Mouse (Mus musculus): ENCODE measurements at regions not wholly inside any gene's neighbourhood (a gene's known extent, or its start where the extent isn't known, plus 50 kb on each side); places are given as distances from the start of the nearest gene placed in this dataset.
A peak's percentile ranks its signal among the peaks of the same experiment; 100 is the strongest.

GRCm38 (mm10) chr17:4265471-4265870 is 569.4 kb upstream of the Nox3 start:
- 51% methylated on average over 6 of the region's 6 CpGs for WGBS
- DNase-seq, result peak; percentile 23

DNA sequence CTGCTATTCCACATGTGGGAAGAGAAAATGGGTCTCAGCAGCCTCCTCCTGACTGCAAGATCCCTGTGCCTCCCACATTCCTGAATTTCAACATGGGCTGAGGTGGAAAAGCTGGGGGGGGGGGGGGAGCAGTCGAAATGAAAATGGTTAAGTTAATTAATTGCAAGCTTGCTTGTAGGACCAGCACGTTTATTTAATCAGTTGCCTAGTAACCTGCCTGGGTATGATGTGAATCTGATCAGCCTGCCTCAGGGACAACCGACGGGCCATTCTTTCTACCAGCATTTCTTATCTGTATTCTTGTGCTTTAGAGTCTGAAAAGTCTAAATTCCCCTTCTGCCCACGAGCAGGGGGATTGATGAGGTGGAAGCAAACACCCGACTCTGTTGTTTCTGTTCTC is 569.9 kb upstream of the Nox3 start:
- DNase-seq, result peak; percentile 45
- ATAC-seq (ENCODE audit: low FRiP score, low TSS enrichment), result no peak
- no peak overlapping the region for H3K9ac ChIP-seq (replicated peaks; ENCODE audit: low read length)
- peaks cover 19% of the 10 kb centered on the region for H3K4me1 ChIP-seq (ENCODE audit: control insufficient read depth, insufficient read depth, low read length)
- H3K9me3 ChIP-seq (ENCODE audit: control insufficient read depth, low read length), result no peaks in the 10 kb centered on the region
- H3K27me3 ChIP-seq (ENCODE audit: control insufficient read depth, insufficient read depth, low read length), result no peaks in the 10 kb centered on the region
- H3K36me3 ChIP-seq (ENCODE audit: control insufficient read depth, insufficient read depth, low read length), result no peaks in the 10 kb centered on the region
- H3K4me3 ChIP-seq (replicated peaks; ENCODE audit: low read depth, low read length), result no peak overlapping the region
- no peak overlapping the region for H3K4me2 ChIP-seq (ENCODE audit: low read length)
- 4% methylated on average over 6 of the region's 6 CpGs for WGBS
- H3K27ac ChIP-seq (replicated peaks; ENCODE audit: low read depth, low read length), result peak overlapping the region; percentile 32; the same call in 1 of the 2 replicates

More at GRCm38 (mm10) chr17:4265471-4265870, 569.4 kb upstream of the Nox3 start:
- Histone ChIP-seq H3K27ac (replicated peaks; ENCODE audit: low read depth, low read length) (peak overlapping the region; percentile 32; the same call in 1 of the 2 replicates), H3K4me1 (ENCODE audit: control insufficient read depth, insufficient read depth, low read length) (peaks cover 19% of the 10 kb centered on the region), H3K4me2 (ENCODE audit: low read length) (no peak overlapping the region), H3K36me3 (ENCODE audit: control insufficient read depth, insufficient read depth, low read length) (no peaks in the 10 kb centered on the region), H3K27me3 (ENCODE audit: control insufficient read depth, insufficient read depth, low read length) (no peaks in the 10 kb centered on the region), H3K4me3 (replicated peaks; ENCODE audit: low read depth, low read length) (no peak overlapping the region), H3K9me3 (ENCODE audit: control insufficient read depth, low read length) (no peaks in the 10 kb centered on the region), H3K9ac (replicated peaks; ENCODE audit: low read length) (no peak overlapping the region)
- no peak for ATAC-seq (ENCODE audit: low FRiP score, low TSS enrichment)

DNA sequence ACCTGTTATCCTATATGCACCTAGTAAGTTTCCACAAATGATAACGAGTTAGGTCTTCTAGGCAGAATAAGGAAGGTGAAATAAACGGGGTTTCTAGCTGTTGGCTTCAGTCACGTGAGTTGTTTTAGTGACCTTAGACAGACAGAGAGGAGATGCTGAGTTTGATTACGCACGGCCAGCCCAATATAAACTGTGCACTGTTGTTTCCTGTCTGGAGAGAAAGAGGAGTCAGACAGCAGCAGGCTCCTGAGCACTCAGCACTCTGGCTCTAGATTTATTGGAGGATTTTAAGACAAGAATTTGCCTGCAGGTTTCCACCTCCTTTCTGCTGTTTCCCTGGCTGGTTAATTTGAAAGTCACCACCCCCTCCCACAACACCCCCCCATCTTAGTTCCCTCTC is 570.4 kb upstream of the Nox3 start:
- Histone ChIP-seq H3K4me1 (ENCODE audit: control insufficient read depth, insufficient read depth, low read length) (peaks cover 19% of the 10 kb centered on the region), H3K27ac (replicated peaks; ENCODE audit: low read depth, low read length) (0 out of 2 replicates have a peak overlapping the region, but pooled peaks have one; percentile 32), H3K4me2 (ENCODE audit: low read length) (no peak overlapping the region), H3K36me3 (ENCODE audit: control insufficient read depth, insufficient read depth, low read length) (no peaks in the 10 kb centered on the region), H3K9ac (replicated peaks; ENCODE audit: low read length) (no peak overlapping the region), H3K4me3 (replicated peaks; ENCODE audit: low read depth, low read length) (no peak overlapping the region), H3K9me3 (ENCODE audit: control insufficient read depth, low read length) (no peaks in the 10 kb centered on the region), H3K27me3 (ENCODE audit: control insufficient read depth, insufficient read depth, low read length) (no peaks in the 10 kb centered on the region)
- DNase-seq (peak; percentile 22), ATAC-seq (ENCODE audit: low FRiP score, low TSS enrichment) (no peak)
- 59% methylated on average over 5 of the region's 5 CpGs for whole genome bisulfite sequencing

- H3K4me3 ChIP-seq (replicated peaks; ENCODE audit: low read depth, low read length), result no peak overlapping the region
- no peak overlapping the region for H3K4me2 ChIP-seq (ENCODE audit: low read length)
- H3K27ac ChIP-seq (replicated peaks; ENCODE audit: low read depth, low read length), result no peak overlapping the region
- no peaks in the 10 kb centered on the region for H3K9me3 ChIP-seq (ENCODE audit: control insufficient read depth, low read length)
- no peak for DNase-seq
- no peak overlapping the region for H3K9ac ChIP-seq (replicated peaks; ENCODE audit: low read length)
- H3K36me3 ChIP-seq (ENCODE audit: control insufficient read depth, insufficient read depth, low read length), result no peaks in the 10 kb centered on the region
- peaks cover 19% of the 10 kb centered on the region for H3K4me1 ChIP-seq (ENCODE audit: control insufficient read depth, insufficient read depth, low read length)
- no peaks in the 10 kb centered on the region for H3K27me3 ChIP-seq (ENCODE audit: control insufficient read depth, insufficient read depth, low read length)
- no peak for ATAC-seq (ENCODE audit: low FRiP score, low TSS enrichment)
- WGBS, result 73% methylated on average over 5 of the region's 5 CpGs
These were observed 572.3 kb upstream of the Nox3 start for GRCm38 (mm10) chr17:4268380-4268779.

GRCm38 (mm10) chr17:4272456-4272855 is 576.4 kb upstream of the Nox3 start:
- Histone ChIP-seq H3K27me3 (ENCODE audit: control insufficient read depth, insufficient read depth, low read length) (no peaks in the 10 kb centered on the region), H3K4me2 (ENCODE audit: low read length) (no peak overlapping the region), H3K9me3 (ENCODE audit: control insufficient read depth, low read length) (no peaks in the 10 kb centered on the region), H3K4me1 (ENCODE audit: control insufficient read depth, insufficient read depth, low read length) (0 out of 2 replicates have a peak, but pooled peaks cover 7% of the 10 kb centered on the region), H3K27ac (replicated peaks; ENCODE audit: low read depth, low read length) (no peak overlapping the region), H3K9ac (replicated peaks; ENCODE audit: low read length) (no peak overlapping the region), H3K36me3 (ENCODE audit: control insufficient read depth, insufficient read depth, low read length) (no peaks in the 10 kb centered on the region), H3K4me3 (replicated peaks; ENCODE audit: low read depth, low read length) (no peak overlapping the region)
- ATAC-seq (ENCODE audit: low FRiP score, low TSS enrichment) (no peak), DNase-seq (no peak)
- WGBS, result 91% methylated on average over 5 of the region's 5 CpGs

GRCm38 (mm10) chr17:4276722-4277121 is 580.7 kb upstream of the Nox3 start:
- Histone ChIP-seq H3K27me3 (ENCODE audit: control insufficient read depth, insufficient read depth, low read length) (no peaks in the 10 kb centered on the region), H3K27ac (replicated peaks; ENCODE audit: low read depth, low read length) (no peak overlapping the region), H3K4me3 (replicated peaks; ENCODE audit: low read depth, low read length) (no peak overlapping the region), H3K4me1 (ENCODE audit: control insufficient read depth, insufficient read depth, low read length) (no peaks in the 10 kb centered on the region), H3K9ac (replicated peaks; ENCODE audit: low read length) (no peak overlapping the region), H3K4me2 (ENCODE audit: low read length) (no peak overlapping the region), H3K9me3 (ENCODE audit: control insufficient read depth, low read length) (no peaks in the 10 kb centered on the region), H3K36me3 (ENCODE audit: control insufficient read depth, insufficient read depth, low read length) (no peaks in the 10 kb centered on the region)
- DNase-seq (no peak), ATAC-seq (ENCODE audit: low FRiP score, low TSS enrichment) (no peak)
- 77% methylated on average over 4 of the region's 4 CpGs for WGBS

GRCm38 (mm10) chr17:4278239-4278827 is 582.3 kb upstream of the Nox3 start:
- no peak for ATAC-seq (ENCODE audit: low FRiP score, low TSS enrichment)
- Histone ChIP-seq H3K27me3 (ENCODE audit: control insufficient read depth, insufficient read depth, low read length) (no peaks in the 10 kb centered on the region), H3K4me3 (replicated peaks; ENCODE audit: low read depth, low read length) (no peak overlapping the region), H3K36me3 (ENCODE audit: control insufficient read depth, insufficient read depth, low read length) (no peaks in the 10 kb centered on the region), H3K27ac (replicated peaks; ENCODE audit: low read depth, low read length) (no peak overlapping the region), H3K4me1 (ENCODE audit: control insufficient read depth, insufficient read depth, low read length) (no peaks in the 10 kb centered on the region), H3K4me2 (ENCODE audit: low read length) (no peak overlapping the region), H3K9me3 (ENCODE audit: control insufficient read depth, low read length) (no peaks in the 10 kb centered on the region), H3K9ac (replicated peaks; ENCODE audit: low read length) (no peak overlapping the region)
- 70% methylated on average over 4 of the region's 4 CpGs for WGBS
- DNase-seq, result no peak

- no peak overlapping the region for H3K4me3 ChIP-seq (replicated peaks; ENCODE audit: low read depth, low read length)
- H3K9me3 ChIP-seq (ENCODE audit: control insufficient read depth, low read length), result no peaks in the 10 kb centered on the region
- DNase-seq (no peak), ATAC-seq (ENCODE audit: low FRiP score, low TSS enrichment) (no peak)
- no peaks in the 10 kb centered on the region for H3K4me1 ChIP-seq (ENCODE audit: control insufficient read depth, insufficient read depth, low read length)
- WGBS, result 91% methylated on average over 5 of the region's 5 CpGs
- H3K4me2 ChIP-seq (ENCODE audit: low read length), result no peak overlapping the region
- no peak overlapping the region for H3K27ac ChIP-seq (replicated peaks; ENCODE audit: low read depth, low read length)
- no peaks in the 10 kb centered on the region for H3K36me3 ChIP-seq (ENCODE audit: control insufficient read depth, insufficient read depth, low read length)
- no peak overlapping the region for H3K9ac ChIP-seq (replicated peaks; ENCODE audit: low read length)
- H3K27me3 ChIP-seq (ENCODE audit: control insufficient read depth, insufficient read depth, low read length), result no peaks in the 10 kb centered on the region
These were observed 585.4 kb upstream of the Nox3 start for GRCm38 (mm10) chr17:4281451-4281850.

DNA sequence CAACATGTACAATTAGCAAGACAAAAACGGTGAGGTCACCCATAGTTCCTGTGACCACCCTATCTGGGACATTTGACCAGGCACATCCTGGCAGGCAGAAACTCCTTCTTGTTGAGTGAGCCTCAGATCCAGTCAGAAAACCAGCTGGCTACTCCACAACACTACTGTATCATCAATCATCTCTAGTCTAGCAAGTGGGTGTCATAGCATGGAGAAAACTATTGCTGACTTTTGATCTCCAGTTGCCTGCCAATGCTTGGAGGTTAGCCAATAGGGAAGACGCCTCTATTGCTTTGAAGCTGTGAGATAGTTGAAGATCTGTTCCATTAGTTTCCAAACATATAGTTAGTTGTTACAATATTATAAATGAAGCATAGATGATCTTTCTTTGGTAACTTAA is 595.4 kb upstream of the Nox3 start:
- H3K27ac ChIP-seq (replicated peaks; ENCODE audit: low read depth, low read length), result no peak overlapping the region
- DNase-seq (no peak), ATAC-seq (ENCODE audit: low FRiP score, low TSS enrichment) (no peak)
- no peaks in the 10 kb centered on the region for H3K4me1 ChIP-seq (ENCODE audit: control insufficient read depth, insufficient read depth, low read length)
- 93% methylated on average over 2 of the region's 2 CpGs for WGBS
- H3K36me3 ChIP-seq (ENCODE audit: control insufficient read depth, insufficient read depth, low read length), result no peaks in the 10 kb centered on the region
- no peak overlapping the region for H3K4me3 ChIP-seq (replicated peaks; ENCODE audit: low read depth, low read length)
- H3K9ac ChIP-seq (replicated peaks; ENCODE audit: low read length), result no peak overlapping the region
- H3K27me3 ChIP-seq (ENCODE audit: control insufficient read depth, insufficient read depth, low read length), result no peaks in the 10 kb centered on the region
- H3K9me3 ChIP-seq (ENCODE audit: control insufficient read depth, low read length), result no peaks in the 10 kb centered on the region
- no peak overlapping the region for H3K4me2 ChIP-seq (ENCODE audit: low read length)

Measured in midbrain, embryonic 14.5 days (tissue).